Mouse (Mus musculus): ENCODE measurements around the gene D1Ertd622e. TPM values are rescaled to one million over a fixed set of nuclear protein-coding genes. Genes with fewer than 3 reads are reported as not detected.
"Not testable (repeated sequence)": the region's sequence is repeated elsewhere in the genome, so short reads cannot be mapped to it uniquely, and the experiment has no call there.

Gene D1Ertd622e
- total RNA-seq, 4 experiments from 2014 or later, result 73.9 to 95.4 (median 87.4) TPM

GRCm38 (mm10) chr1:97583085-97583484 lies 78.8 kb downstream of the D1Ertd622e start:
- DNase-seq (ENCODE audit: low spot score in 2 of 2), result no peak

GRCm38 (mm10) chr1:97580680-97581079 lies 81.2 kb downstream of the D1Ertd622e start:
- not testable (repeated sequence) for DNase-seq (ENCODE audit: low spot score in 2 of 2)

DNA sequence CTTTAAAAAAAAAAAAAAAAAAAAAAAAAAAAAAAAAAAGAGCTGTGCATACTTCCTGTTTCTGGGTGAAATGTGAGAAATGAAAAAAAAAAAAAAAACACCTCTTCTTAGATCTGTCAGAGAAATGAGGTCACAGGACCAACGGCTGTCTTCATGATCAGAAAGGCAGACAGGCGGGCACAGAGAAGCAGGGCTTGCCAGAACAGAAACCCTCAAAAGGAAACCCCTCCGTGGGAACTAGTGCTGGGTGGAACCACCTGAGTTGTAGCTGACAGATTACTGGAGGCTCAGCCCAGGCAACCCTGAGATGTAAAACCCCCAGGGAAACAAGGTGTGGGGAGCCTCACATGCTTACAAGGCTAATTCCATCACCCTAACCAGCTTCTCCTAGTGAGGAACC lies 81.6 kb downstream of the D1Ertd622e start:
- DNase-seq (ENCODE audit: low spot score in 2 of 2), result no peak

DNA sequence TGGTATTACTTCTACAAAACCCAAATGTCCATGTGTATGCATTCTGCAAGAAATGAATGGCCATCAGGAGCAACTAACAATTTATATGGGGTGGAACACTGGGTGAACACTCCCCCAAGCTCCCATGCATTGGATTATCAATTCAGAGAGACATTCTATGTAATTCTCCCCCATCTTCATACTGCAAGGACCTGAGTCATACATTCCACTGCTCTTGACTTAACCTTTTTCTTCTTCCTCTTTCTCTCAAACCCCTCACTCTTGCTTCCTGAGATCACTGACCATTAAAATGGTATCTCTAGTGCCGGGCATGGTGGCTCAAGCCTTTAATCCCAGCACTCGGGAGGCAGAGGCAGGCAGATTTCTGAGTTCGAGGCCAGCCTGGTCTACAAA lies 83.9 kb downstream of the D1Ertd622e start:
- DNase-seq (ENCODE audit: low spot score in 2 of 2), result no peak

- DNase-seq (ENCODE audit: low spot score in 2 of 2), result no peak
Observed at GRCm38 (mm10) chr1:97577062-97578024, 84.5 kb downstream of the D1Ertd622e start.

DNA sequence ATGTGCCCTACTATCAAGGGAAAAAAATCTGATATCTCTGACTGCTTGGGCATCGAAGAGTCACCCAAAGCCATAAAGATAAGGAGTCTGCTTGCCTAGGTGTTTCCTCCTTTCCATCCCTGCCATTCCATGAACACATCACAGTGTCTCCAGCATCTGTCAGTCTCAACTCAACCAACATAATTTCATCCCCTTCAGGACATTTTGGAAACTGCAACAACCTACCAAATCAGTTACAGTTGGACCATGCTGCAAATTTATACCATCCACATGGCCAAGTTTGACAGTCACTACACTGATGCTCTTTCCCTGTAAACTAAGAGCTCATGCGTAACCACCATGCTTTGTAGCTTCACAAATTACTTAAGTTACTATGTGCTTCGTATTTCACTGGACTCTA lies 85.3 kb downstream of the D1Ertd622e start:
- DNase-seq (ENCODE audit: low spot score in 2 of 2), result no peak

DNA sequence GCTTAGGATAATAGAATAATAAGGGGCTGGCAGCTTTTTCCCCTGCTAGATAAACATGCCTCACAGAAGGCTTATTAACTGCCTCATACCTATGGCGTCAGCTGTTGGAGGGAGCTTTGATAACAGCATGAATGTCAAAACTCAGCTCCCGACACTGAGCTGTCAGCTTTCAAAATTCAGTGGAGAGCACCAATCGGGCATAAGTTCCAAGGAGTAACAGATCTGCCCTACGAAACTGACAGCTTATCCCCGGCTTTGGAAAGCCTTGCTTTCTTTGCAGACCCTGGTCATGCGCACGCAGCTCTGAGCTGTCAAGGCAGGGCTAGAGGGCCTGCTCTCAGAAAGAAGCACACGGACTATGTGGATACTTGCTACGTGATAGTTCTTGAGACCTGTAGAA lies 91.1 kb downstream of the D1Ertd622e start:
- no peak for DNase-seq (ENCODE audit: low spot score in 2 of 2)

DNA sequence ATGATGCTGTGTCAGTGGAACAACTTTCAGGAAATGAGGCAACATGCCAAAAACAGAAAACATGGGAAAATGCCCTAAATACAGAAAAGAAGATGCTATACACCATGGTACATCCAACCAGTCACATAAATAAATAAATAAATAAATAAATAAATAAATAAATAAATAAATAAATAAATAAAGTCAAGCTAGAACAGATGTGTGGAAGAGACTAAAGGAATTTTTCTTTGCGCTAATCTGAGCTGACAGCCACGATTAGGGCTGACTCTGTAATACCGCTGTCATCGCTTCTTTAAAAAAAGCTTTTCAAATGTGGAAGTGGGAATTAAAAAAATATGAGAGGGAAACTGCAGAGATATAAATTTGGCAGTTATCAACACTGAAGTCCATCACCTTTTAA lies 93.9 kb downstream of the D1Ertd622e start:
- DNase-seq (ENCODE audit: low spot score in 2 of 2), result no peak

- no peak for DNase-seq (ENCODE audit: low spot score in 2 of 2)
Observed at GRCm38 (mm10) chr1:97564641-97565040, 97.2 kb downstream of the D1Ertd622e start.

DNA sequence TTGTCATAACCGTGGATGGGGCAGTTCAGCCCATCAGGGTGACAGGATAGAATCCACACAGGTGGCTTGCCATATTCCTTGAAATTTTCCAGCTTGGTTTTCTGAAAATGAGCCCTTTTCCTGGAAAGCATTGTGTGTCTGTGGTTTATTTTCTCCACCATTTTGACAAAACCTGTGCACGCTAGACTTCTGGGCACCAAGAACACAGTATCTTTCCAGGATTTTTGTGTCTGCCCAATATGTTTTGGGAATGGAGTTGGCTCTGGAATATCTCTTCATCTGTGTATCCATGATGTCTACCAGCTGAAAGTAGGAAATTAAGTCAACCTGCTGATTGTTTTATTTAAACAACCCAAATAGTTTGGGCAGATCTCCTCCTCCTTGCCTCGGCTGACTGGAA lies 99.0 kb downstream of the D1Ertd622e start:
- no peak for DNase-seq (ENCODE audit: low spot score in 2 of 2)

Other genes starting within 250 kb of the D1Ertd622e start
- gene Gin1, start 108.1 kb upstream of the D1Ertd622e start, total RNA-seq (2022), result 1 to 10 TPM; 8.7 to 9.8 (median 9.3) TPM
- gene Ppip5k2, start 108.3 kb upstream of the D1Ertd622e start, total RNA-seq (2022), result 10 to 100 TPM; 27.1 to 29.6 (median 28.7) TPM